10 mouse cellular contexts compared by ENCODE assay signal in genomic region chr12:86914351-86914750, GRCm38 (mm10). TPM values are rescaled to one million over a fixed set of nuclear protein-coding genes. Genes with fewer than 3 reads are reported as not detected.
DNase-seq lines count a peak whose midpoint lies in the region; ATAC-seq lines count a peak whose summit lies in the region.
"Had no signal": no experiment of that assay in that cellular context is flagged by ENCODE, and none has a peak within 500 bp of the region (broad histone marks: within the 10 kb centered on the region; RNA-seq: fewer than 3 reads in every experiment).

No protein-coding gene starts in this region.

- H3K27ac ChIP-seq in embryonic facial prominence, embryonic 12.5 days = 0 out of 2 replicates have a peak overlapping the region, but pooled peaks have one; percentile 5
- H3K27ac ChIP-seq in embryonic facial prominence, embryonic 10.5 days (replicated peaks) = no peak overlapping the region
- peak overlapping the region; percentile 52; the same call in 1 of the 2 replicates for H3K27ac ChIP-seq in kidney, embryonic 15.5 days
- peak overlapping the region; percentile 2; the same call in 1 of the 2 replicates for H3K27ac ChIP-seq in embryonic facial prominence, embryonic 14.5 days (replicated peaks; ENCODE audit: low read depth, low read length)
- no peak overlapping the region for H3K27ac ChIP-seq in midbrain, embryonic 13.5 days
- H3K27ac ChIP-seq: limb, embryonic 10.5 days had no signal

- H3K4me1 ChIP-seq in embryonic facial prominence, embryonic 12.5 days = peaks cover 39% of the 10 kb centered on the region
- H3K4me1 ChIP-seq in embryonic facial prominence, embryonic 10.5 days = peaks cover 70% of the 10 kb centered on the region
- peaks cover 35% of the 10 kb centered on the region for H3K4me1 ChIP-seq in kidney, embryonic 15.5 days
- H3K4me1 ChIP-seq in embryonic facial prominence, embryonic 14.5 days (ENCODE audit: control insufficient read depth, insufficient read depth, low read length) = peaks cover 19% of the 10 kb centered on the region
- H3K4me1 ChIP-seq in midbrain, embryonic 13.5 days (replicated peaks) = peaks cover 65% of the 10 kb centered on the region

- H3K4me3 ChIP-seq in embryonic facial prominence, embryonic 12.5 days = no peak overlapping the region
- no peak overlapping the region for H3K4me3 ChIP-seq in embryonic facial prominence, embryonic 10.5 days
- H3K4me3 ChIP-seq in kidney, embryonic 15.5 days (replicated peaks) = no peak overlapping the region
- no peak overlapping the region for H3K4me3 ChIP-seq in embryonic facial prominence, embryonic 14.5 days (ENCODE audit: low read depth, low read length)
- H3K4me3 ChIP-seq in midbrain, embryonic 13.5 days (replicated peaks) = no peak overlapping the region
- H3K4me3 ChIP-seq: limb, embryonic 10.5 days had no signal

- no peak overlapping the region for H3K4me2 ChIP-seq in embryonic facial prominence, embryonic 12.5 days (replicated peaks)
- no peak overlapping the region for H3K4me2 ChIP-seq in kidney, embryonic 15.5 days
- H3K4me2 ChIP-seq in embryonic facial prominence, embryonic 14.5 days (ENCODE audit: low read depth, low read length) = no peak overlapping the region
- H3K4me2 ChIP-seq in midbrain, embryonic 13.5 days (replicated peaks) = no peak overlapping the region

- H3K9me3 ChIP-seq in embryonic facial prominence, embryonic 12.5 days = no peaks in the 10 kb centered on the region
- no peaks in the 10 kb centered on the region for H3K9me3 ChIP-seq in embryonic facial prominence, embryonic 10.5 days
- no peaks in the 10 kb centered on the region for H3K9me3 ChIP-seq in kidney, embryonic 15.5 days (replicated peaks)
- H3K9me3 ChIP-seq in embryonic facial prominence, embryonic 14.5 days (ENCODE audit: control insufficient read depth, low read length) = no peaks in the 10 kb centered on the region
- H3K9me3 ChIP-seq in midbrain, embryonic 13.5 days = no peaks in the 10 kb centered on the region
- H3K9me3 ChIP-seq: limb, embryonic 10.5 days had no signal

- ATAC-seq in embryonic facial prominence, embryonic 12.5 days (ENCODE audit: insufficient number of reproducible peaks, insufficient read depth, low FRiP score, low TSS enrichment) = no peak
- no peak for ATAC-seq in kidney, embryonic 15.5 days (replicated peaks; ENCODE audit: low FRiP score)
- no peak for ATAC-seq in embryonic facial prominence, embryonic 14.5 days (ENCODE audit: low read depth)
- no peak for ATAC-seq in midbrain, embryonic 13.5 days

- no peaks in the 10 kb centered on the region for H3K36me3 ChIP-seq in embryonic facial prominence, embryonic 12.5 days
- no peaks in the 10 kb centered on the region for H3K36me3 ChIP-seq in embryonic facial prominence, embryonic 10.5 days (replicated peaks)
- no peaks in the 10 kb centered on the region for H3K36me3 ChIP-seq in kidney, embryonic 15.5 days
- no peaks in the 10 kb centered on the region for H3K36me3 ChIP-seq in embryonic facial prominence, embryonic 14.5 days (ENCODE audit: control insufficient read depth, insufficient read depth, low read length)
- no peaks in the 10 kb centered on the region for H3K36me3 ChIP-seq in midbrain, embryonic 13.5 days
- H3K36me3 ChIP-seq: limb, embryonic 10.5 days had no signal

- no peak for DNase-seq in embryonic facial prominence, embryonic 10.5 days (ENCODE audit: low spot score)
- no peak for DNase-seq in kidney, adult 11 months
- no peak for DNase-seq in embryonic facial prominence, embryonic 14.5 days (ENCODE audit: low spot score)
- DNase-seq in thymus, postnatal 4 days = no peak
- no peak for DNase-seq in urinary bladder, adult 2 months (ENCODE audit: low spot score)
- DNase-seq: kidney, adult 9 months had no signal

- 61% methylated on average over 2 of the region's 2 CpGs for WGBS in embryonic facial prominence, embryonic 12.5 days
- WGBS in embryonic facial prominence, embryonic 10.5 days = 61% methylated on average over 2 of the region's 2 CpGs
- 55% methylated on average over 2 of the region's 2 CpGs for WGBS in kidney, embryonic 15.5 days
- 51% methylated on average over 2 of the region's 2 CpGs for WGBS in embryonic facial prominence, embryonic 14.5 days
- WGBS in midbrain, embryonic 13.5 days = 75% methylated on average over 2 of the region's 2 CpGs

- 0 out of 2 replicates have a peak, but pooled peaks cover 6% of the 10 kb centered on the region for H3K27me3 ChIP-seq in embryonic facial prominence, embryonic 12.5 days
- peaks cover 34% of the 10 kb centered on the region for H3K27me3 ChIP-seq in embryonic facial prominence, embryonic 10.5 days (replicated peaks; ENCODE audit: low read depth, poor library complexity, severe bottlenecking)
- H3K27me3 ChIP-seq in kidney, embryonic 15.5 days = no peaks in the 10 kb centered on the region
- no peaks in the 10 kb centered on the region for H3K27me3 ChIP-seq in embryonic facial prominence, embryonic 14.5 days (replicated peaks; ENCODE audit: control insufficient read depth, insufficient read depth, low read length)
- H3K27me3 ChIP-seq in midbrain, embryonic 13.5 days = peaks cover 8% of the 10 kb centered on the region

- no peak overlapping the region; the same call in 1 of the 2 replicates for H3K9ac ChIP-seq in embryonic facial prominence, embryonic 12.5 days
- no peak overlapping the region for H3K9ac ChIP-seq in kidney, embryonic 15.5 days
- no peak overlapping the region for H3K9ac ChIP-seq in embryonic facial prominence, embryonic 14.5 days (ENCODE audit: low read depth, low read length)
- H3K9ac ChIP-seq in midbrain, embryonic 13.5 days (replicated peaks) = 0 out of 2 replicates have a peak overlapping the region, but pooled peaks have one; percentile 14

RNA-seq across cellular contexts. Expression of gene Irf2bpl, which starts 29.8 kb away (rescaled TPM):
- polyA plus RNA-seq in embryonic facial prominence, embryonic 12.5 days (2016; fragmentation: Nextera tagmentation; extraction: Ambion mirVana) = 53.9 and 59.2 TPM in 2 replicates
- polyA plus RNA-seq in embryonic facial prominence, embryonic 10.5 days (2016; fragmentation: Nextera tagmentation; extraction: Ambion mirVana) = 13.5 and 17.3 TPM in 2 replicates
- polyA plus RNA-seq in kidney, embryonic 15.5 days (2015; fragmentation: Nextera tagmentation; extraction: Ambion mirVana) = 40.7 and 43.9 TPM in 2 replicates
- polyA plus RNA-seq in embryonic facial prominence, embryonic 14.5 days (2014; fragmentation: Nextera tagmentation; extraction: Ambion mirVana) = 33.5 and 33.8 TPM in 2 replicates
- 65.3 and 75.5 TPM in 2 replicates for polyA plus RNA-seq in midbrain, embryonic 13.5 days (2015; fragmentation: Nextera tagmentation; extraction: Ambion mirVana)
- polyA plus RNA-seq in urinary bladder, adult 2 months (2012; rRNA removed) = 29.6 and 38.2 TPM in 2 replicates

RNA-seq across cellular contexts. Expression of gene Cipc, which starts 32.5 kb away (rescaled TPM):
- polyA plus RNA-seq in embryonic facial prominence, embryonic 12.5 days (2016; fragmentation: Nextera tagmentation; extraction: Ambion mirVana) = 29.2 and 31.9 TPM in 2 replicates
- polyA plus RNA-seq in embryonic facial prominence, embryonic 10.5 days (2016; fragmentation: Nextera tagmentation; extraction: Ambion mirVana) = 35.1 and 37.1 TPM in 2 replicates
- polyA plus RNA-seq in kidney, embryonic 15.5 days (2015; fragmentation: Nextera tagmentation; extraction: Ambion mirVana) = 20.9 and 22.7 TPM in 2 replicates
- 21.4 and 23.3 TPM in 2 replicates for polyA plus RNA-seq in embryonic facial prominence, embryonic 14.5 days (2014; fragmentation: Nextera tagmentation; extraction: Ambion mirVana)
- polyA plus RNA-seq in midbrain, embryonic 13.5 days (2015; fragmentation: Nextera tagmentation; extraction: Ambion mirVana) = 49.8 and 51.2 TPM in 2 replicates
- 46.4 and 52.3 TPM in 2 replicates for polyA plus RNA-seq in urinary bladder, adult 2 months (2012; rRNA removed)

Comparison
In these comparisons a context has a peak if more than half of its experiments do, and no peak if none do; other contexts are left out.
1. H3K27ac ChIP-seq: peak in embryonic facial prominence, embryonic 12.5 days (single experiment), kidney, embryonic 15.5 days (single experiment) and embryonic facial prominence, embryonic 14.5 days (single experiment); none in embryonic facial prominence, embryonic 10.5 days (single experiment) and midbrain, embryonic 13.5 days (single experiment).